In the genomic region with DNA sequence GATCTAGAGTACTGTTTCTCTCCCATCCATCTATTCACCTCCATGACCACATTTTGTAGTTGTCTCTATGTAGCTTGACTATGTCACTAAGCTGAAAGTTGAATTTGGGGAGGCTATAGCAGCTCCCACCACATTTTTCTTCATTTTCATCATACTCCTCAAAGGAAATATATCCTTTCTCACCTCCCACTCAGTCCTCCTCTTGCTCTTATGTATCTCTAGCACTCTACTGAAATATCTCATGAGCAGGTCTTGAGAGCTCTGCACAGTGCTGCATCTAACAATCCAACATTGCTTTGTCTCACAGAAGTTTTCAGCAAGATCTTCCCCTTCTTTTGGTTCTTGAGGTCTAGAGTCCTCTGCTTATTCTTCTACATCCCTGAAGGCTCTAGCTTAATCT, we compare ENCODE assay signal across 14 mouse cellular contexts.
DNase-seq lines count a peak whose midpoint lies in the region.
"Had no signal": no experiment of that assay in that cellular context is flagged by ENCODE, and none has a peak within 500 bp of the region (broad histone marks: within the 10 kb centered on the region; RNA-seq: fewer than 3 reads in every experiment).

No protein-coding gene starts in this region.

- peak; percentile 23 for DNase-seq in left cerebral cortex, adult 11 months (ENCODE audit: low spot score)
- no peak for DNase-seq in left cerebral cortex, postnatal 14 days (ENCODE audit: low spot score in 2 of 2)
- peak; percentile 33 for DNase-seq in right cerebral cortex, adult 18-20 months
- no peak for DNase-seq in right cerebral cortex, postnatal 14 days
- peak; percentile 70 for DNase-seq in telencephalon, adult 2 months (ENCODE audit: low read depth, low spot score)
- no peak for DNase-seq in retina, postnatal 1 day
- DNase-seq: adrenal gland, adult 2 months; adrenal gland, postnatal 10 days; adrenal gland, postnatal 25 days; cerebellum, adult 11-12 months; cerebellum, adult 2 months; cerebellum, adult 9-10 months; cerebellum, postnatal 10 days; cerebellum, postnatal 25 days had no signal

- intact Hi-C loops in left cerebral cortex, postnatal 14 days (cut with DNase I) = no loop called here

Comparison
In these comparisons a context has a peak if more than half of its experiments do, and no peak if none do; other contexts are left out.
1. DNase-seq: peak in left cerebral cortex, adult 11 months (single experiment), right cerebral cortex, adult 18-20 months (single experiment) and telencephalon, adult 2 months (single experiment); none in left cerebral cortex, postnatal 14 days (0 of 2), right cerebral cortex, postnatal 14 days (single experiment) and retina, postnatal 1 day (single experiment).